Mouse (Mus musculus) Muller cell, postnatal 12 days (primary cell): ENCODE results near the gene Thyn1.

Experiments
- DNase-seq: peaks from one replicate; pipeline ENCODE4 v3.0.0-alpha.2; 2015; ENCODE audit errors: inconsistent ontology term

Gene Thyn1

DNA sequence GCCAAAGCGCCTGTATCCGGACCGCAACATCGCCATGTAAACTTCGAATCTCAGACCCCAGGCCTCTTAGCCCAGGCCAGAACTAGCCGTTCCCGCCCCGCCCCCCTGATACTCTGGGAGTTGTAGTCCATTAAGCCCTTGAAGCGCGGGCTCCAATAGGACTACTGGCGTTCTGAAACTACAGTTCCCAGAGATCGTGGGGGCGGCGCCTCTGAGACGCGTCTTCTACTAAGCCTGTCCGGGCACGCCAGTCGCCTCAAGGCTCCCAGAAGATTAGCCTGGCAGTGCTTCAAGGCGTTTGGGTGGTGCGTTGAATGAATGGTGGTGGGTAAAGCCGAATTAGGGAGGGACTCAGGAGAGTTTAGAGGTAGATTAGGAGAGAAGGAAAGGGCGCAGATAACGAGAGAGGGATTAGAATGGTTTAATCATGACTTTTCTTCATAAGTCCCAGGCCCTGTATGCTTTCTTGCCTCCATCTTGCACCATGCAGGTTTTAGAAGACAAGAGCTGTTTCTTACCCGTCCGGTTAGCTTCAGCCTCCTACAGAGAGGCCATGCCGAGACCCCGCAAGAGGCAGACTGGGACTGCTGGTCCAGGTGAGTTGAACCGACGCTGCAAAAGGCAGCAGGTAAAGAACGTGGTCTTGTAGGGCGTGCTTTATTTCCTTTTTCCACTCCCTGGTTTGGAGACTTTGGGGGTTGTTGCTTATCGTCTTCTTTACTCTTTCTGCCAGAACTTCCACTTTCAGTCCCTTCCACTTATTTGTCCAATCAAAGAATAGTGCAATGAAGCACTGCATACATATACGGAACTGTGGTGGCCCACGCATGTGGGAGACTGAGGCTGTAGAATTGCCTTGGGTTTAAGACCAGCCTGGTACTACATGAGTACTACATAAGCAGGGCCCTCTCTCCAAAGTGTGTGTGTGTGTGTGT is at the start of gene Thyn1, which contains the start of gene Acad8:
TSS of gene Thyn1 (plus strand) at position 250 of the 935 bp plus-strand sequence.
TSS of gene Acad8 (minus strand) at position 106 of the 935 bp plus-strand sequence.
- DNase-seq, result peak; percentile 99

DNA sequence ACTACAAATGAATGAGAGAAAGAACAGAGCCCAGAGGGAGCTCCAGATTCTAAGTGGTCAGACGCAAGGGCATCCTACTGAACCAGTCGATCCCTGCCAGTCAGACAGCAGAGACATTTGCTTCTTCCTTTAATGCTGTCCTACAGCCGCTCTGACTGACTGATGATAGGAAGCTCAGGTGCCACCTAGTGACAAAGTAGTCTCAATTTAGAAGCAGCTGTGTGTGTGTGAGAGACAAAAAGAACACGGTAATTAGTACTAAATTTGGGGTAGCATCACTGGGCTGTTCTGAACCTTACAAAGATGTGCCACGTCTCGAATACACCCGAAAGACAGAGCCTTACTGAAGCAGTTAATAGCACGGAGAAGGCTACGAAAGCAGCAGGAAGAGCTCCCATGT is 21.8 kb upstream of the Thyn1 start:
- DNase-seq, result no peak

DNA sequence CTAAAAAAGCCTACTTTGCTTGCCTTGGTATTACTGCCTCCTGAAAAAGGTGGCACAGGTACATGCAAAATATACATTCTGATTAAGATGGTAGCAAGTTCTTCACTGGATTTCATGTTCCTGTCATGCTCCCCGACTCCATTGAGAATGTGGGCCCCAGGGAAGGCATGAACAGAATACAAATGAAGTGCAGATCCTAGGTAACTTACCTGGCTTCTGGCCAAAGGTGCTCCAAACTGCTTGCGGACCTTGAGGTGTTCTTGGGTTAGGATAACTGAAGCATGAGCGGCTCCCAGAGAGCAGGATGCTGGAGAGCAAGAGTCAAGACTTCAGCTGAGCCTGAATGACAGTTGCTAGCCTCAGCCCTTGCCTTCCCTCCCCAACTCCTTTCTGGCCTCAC is 20.7 kb upstream of the Thyn1 start:
- no peak for DNase-seq

DNA sequence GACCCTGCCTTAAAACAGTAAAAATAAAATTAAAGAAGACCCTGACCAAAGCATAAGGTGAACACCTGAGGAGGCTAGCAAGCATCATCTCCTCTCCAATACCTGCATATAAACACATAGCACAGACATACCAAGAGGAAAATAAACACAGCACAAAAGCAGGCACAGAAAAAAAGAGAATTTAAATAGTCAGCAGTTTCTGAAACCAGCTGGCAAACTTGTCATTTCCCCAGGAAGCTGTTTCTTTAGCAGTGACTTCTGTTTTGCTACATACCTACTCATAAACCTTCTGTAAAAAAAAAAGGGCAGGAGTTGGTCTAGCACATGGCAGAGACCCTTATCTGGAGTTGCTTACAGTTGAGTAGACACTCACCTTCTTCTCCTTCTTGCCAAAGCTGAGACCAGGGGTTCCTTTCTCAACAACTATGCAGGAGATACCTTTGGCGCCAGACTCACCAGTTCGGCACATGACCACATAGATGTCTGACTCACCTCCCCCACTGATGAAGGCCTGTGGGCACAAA is 14.4 kb upstream of the Thyn1 start:
- no peak for DNase-seq

DNA sequence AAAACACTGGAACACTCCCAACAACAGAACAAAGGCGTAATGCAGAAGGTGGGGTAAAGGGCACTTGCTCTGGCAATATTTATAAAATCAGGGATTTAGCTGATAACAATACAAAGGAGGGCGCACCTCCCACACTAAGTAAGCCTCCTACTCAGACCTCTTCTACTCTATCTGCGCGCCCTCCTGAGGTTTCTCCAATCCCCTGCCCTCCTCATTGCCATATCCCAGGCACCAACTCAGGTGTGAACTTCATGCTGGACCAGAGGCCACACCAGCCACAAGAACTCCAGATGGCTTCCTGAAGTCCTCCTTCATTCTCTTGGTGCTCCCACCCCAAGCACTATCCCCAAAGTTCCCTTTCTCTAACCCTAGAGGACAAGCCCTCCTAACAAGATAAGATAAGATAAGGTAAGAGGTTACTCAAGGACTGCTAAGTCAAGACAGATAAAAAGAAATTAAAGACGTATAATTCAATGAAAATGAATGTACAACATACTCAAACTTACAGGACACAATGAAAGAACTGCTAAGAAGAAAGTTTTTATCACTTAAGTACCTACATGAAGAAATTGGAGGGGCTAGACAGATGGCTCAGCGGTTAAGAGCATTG is 13.7 kb upstream of the Thyn1 start:
- no peak for DNase-seq

DNA sequence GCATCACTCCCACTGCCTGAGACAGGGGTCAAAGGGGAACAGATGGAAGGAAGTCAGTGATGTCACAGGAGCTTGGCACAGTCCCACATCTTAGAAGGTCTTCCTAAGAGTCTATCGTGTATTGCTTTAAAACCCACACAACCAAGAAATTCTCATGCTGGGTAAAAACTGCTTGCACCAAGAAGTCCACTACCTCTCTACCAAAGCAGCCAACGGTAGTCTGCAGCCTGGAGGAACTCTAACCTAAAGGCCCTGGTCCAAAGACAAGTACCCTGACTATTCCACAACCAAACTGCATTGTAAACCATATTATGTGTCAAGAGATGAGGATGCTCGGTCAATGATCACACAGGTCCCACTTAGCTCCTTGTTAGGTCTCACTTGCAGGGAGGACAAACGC is 9.3 kb upstream of the Thyn1 start:
- DNase-seq, result no peak

DNA sequence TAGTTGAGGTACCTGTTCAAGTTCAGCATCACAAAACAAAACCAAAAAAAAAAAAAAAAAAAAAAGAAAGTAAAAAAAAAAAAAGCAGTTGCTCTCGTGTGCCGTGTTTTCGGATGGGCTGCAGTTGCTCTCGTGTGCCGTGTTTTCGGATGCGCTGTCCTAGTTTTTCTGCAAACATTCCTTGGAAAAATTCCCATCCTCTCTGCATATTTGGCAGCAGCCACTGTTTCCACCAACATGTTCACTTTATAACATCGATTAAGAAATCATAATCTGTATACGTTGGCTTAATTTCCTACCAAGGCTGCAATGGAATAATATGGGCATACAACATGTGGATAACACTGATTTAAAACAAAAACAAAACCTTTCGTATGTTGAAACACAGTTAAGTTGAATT is 6.4 kb upstream of the Thyn1 start:
- DNase-seq, result peak; percentile 56

DNA sequence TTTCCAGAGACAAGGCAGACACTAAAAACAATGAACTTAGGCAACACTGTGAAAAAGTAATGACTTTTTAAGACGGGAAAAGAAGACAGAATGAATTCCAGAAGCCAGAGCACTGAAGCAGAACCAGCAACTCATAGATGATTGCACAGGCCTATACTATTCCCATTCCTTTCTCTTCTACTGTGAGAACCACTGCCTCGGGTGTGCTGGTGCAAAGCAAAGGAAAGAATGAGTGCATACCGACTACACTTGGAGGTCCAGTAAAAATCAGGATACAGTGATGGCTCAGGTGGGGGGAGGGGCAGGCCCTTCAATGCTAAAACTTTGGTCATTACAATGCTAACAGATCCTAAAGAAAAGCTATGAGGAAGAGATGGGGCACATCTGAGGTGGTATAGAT is 5.6 kb upstream of the Thyn1 start:
- DNase-seq, result peak; percentile 32

DNA sequence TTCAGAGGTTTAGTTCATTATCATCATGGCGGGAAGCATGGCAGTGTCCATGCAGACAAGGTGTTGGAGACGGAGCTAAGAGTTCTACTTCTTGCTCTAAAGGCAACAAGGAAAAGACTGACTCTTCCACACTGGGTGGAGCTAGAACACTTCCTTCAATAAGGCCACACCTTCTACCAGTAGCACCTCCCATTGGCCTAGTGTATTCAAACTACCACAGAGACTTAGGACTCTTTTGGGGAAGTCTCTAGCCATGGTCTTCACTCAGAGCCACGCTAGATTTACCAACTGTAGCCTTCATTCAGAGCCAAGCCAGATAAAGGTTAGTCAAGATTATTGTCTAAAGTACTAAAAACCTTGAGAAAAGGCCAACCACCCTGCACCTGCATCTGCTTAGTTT is 2.4 kb upstream of the Thyn1 start:
- DNase-seq, result no peak

DNA sequence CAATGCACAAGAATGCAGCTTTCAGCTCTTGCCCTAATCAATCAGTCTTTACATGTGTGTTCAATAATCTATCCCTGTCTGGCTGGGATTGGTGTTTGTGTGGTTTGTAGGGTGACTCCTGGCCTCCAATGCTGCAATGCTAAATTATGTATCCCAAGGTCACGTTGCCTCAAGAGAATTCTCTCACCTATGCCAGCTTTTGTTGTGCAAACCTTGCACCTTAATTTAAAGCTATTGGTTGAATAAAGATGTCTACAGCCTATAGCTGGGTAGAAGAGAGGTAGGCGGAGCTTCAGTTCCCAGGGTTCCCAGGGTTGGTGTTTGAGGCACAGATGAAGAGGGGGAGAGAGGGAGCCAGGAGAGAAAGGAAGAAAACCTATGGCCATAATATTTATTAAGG is 2.0 kb upstream of the Thyn1 start:
- no peak for DNase-seq

DNA sequence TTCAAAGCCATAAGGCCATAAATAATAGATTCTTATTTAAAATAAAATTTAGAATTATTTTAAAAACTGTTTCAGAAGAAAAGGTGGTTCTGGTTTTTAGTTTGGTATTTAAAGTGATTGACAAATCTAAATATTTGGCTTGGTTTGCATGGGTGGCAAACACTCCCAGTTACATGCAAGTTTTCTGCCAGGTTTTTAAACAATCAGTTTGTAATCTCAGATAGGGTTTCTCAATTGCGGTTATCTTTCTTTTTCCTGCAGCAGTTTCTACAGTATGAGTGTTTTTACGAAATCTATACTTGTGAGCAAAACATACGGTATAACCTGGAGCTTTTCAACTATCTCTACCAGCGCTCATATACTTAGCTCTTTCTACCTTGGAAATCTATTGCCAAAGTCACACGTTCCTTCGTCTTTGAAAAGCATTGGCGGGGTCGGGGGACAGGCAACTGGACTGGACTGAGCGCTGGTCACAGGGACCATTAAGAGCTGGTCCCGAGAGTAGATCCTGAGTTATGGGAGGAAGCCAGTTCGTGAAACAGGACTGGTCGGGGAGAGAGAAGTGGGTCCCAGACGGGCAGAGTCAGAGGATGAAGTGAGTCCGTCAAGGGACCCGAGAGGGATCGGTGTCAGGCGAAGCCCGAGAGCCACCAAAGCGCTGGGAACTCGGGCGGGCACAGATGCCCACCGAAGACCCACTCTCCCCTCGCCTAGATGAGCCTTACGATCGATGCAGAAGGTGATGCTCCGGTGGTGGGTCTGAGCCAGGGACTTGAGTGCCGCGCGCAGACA is 645 bp upstream of the Thyn1 start:
- no peak for DNase-seq

DNA sequence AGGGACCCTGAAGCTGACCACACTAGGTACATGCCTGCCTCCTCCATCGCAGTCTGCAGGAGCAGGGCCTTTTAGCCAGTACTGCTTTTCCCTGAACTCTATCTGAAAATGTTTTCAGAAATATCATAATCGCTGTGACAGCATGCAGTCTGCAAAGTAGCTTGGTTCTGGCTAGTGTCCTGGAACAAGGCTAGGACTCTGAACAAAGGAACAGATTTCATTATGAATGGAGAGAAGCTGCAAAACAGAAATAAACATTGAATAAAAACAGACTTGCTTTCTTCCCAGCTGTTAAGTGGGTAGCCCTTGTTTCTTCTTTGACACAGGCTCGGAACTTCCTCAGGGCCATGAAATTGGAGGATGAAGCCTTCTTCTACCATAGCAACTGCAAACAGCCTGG is 5.7 kb downstream of the Thyn1 start:
- no peak for DNase-seq

DNA sequence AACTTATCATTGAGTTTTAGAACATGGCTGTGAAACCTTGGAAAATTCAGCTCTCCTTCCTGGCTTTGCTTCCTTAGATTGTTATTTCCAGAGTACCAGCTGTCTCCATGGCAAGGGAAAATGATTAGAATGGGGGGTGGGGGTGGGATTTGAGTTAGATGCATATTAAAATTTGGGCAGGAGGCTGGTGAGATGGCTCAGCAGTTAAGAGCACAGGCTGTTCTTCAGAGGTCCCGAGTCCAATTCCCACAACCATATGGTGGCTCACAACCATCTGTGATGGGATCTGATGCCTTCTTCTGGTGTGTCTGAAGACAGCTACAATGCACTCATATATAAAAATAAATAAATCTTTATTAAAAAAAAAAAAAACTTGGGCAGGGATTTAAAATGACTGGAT is 6.4 kb downstream of the Thyn1 start:
- DNase-seq, result no peak

DNA sequence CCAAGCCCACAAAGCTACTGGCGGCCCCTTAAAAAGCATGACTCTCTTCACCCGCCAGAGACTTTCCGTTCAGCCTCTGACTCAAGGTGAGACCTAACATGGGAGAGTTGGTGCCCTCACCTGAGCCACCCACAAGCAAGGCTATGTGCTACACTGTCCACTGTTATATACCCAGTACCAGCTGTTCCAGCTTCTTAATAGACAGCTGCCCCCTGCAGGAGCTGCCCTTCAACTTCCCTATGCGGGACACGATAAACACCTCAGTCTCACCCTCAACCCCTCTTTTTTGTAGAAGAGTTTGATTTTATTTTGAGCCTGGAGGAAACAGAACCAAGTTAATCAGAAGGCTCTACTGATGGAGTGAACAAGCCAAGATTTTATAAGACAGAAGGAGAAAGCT is 7.4 kb downstream of the Thyn1 start:
- no peak for DNase-seq

DNA sequence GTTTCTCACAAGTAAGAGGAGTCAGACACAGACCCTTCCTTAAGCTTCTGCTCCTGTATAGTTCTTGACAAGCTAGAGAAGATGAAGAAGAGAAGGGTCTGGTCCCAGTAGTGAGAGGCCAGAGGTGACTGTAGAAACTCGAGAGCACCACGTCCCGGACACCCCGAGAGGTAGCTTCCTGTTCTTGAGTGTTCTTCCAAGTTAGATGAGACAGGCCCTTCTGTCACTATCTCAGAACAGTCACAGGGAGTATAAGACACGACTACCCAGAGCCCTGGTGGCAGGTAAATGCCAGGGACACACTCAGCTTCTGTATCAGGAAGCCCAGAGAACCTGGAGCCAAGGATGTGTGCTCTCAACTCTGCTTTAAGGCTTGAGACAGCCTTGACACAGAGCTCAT is 9.7 kb downstream of the Thyn1 start:
- DNase-seq, result no peak

DNA sequence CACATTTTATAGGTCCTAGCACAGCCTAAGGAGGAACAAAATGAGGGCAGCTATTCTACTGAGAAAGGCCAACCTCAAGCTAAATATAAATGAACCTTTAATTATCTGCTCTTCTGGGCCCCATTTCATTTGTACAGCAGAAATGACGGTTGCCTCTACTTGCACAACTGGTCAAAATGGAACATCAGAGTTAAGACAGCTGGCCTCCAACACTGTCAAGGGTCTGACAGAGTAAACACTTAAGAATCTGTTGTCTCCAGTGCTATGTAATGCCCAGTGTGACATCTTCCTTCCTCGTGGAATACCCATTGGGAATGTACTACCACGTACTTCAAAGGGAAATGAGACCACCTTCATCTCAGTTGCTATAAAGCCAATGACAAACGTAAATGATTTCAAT is 12.1 kb downstream of the Thyn1 start:
- DNase-seq, result no peak

DNA sequence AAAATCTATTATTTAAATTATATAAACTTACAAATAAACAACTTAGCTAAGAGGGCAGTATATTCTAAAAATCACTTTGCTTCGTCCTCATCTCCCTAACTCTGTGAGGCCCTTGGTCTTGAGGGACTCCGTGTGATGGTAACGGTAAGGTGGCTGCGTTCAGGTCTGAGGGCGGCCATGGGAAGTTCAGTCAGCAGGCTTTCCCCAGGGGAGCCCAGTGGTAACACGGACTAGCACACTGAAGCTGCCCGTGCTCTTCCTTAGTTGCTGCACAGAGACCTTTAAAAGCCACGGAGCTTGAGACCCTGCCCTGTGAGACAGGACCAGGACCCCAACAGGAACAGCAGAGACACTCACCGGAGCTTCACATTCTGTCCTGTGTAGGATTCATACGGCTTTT is 19.5 kb downstream of the Thyn1 start:
- no peak for DNase-seq

DNA sequence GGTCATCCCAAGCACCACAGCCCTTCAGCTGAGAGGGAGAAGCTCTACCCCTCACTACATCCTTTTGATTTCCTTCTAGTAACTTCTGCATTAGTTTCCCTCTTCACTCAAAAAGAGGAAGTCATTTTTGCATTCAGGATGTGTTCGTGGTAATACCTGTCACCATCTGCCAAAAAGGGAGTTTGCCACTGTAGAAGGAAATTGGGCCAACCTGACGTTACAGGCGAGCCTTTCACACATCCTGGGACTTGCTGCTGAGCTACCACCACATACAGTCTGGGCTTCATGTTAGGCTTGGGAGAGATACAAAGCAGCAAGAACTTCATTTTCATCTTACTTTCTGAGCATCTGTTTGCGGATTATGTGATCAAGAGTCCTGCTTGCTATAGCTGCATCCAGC is 24.2 kb downstream of the Thyn1 start:
- DNase-seq, result no peak

DNA sequence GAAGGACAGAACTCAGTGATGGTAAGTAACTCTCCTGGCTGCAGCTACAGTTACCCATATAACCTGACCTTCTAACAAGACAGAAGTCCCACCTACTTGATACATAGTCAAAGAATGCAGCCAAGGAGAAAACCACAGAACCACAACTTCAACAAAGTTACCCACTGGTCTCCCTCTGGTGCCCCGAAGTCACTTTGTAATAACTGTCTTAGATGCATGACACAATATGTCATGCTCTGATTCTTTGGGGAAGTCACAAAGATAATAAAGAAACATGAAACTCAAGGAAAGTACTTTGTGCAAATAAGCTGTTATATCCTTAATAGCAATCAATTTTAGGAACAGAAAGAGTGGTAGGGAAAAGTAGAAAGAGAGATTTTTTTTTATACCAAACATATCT is 27.2 kb downstream of the Thyn1 start:
- no peak for DNase-seq

DNA sequence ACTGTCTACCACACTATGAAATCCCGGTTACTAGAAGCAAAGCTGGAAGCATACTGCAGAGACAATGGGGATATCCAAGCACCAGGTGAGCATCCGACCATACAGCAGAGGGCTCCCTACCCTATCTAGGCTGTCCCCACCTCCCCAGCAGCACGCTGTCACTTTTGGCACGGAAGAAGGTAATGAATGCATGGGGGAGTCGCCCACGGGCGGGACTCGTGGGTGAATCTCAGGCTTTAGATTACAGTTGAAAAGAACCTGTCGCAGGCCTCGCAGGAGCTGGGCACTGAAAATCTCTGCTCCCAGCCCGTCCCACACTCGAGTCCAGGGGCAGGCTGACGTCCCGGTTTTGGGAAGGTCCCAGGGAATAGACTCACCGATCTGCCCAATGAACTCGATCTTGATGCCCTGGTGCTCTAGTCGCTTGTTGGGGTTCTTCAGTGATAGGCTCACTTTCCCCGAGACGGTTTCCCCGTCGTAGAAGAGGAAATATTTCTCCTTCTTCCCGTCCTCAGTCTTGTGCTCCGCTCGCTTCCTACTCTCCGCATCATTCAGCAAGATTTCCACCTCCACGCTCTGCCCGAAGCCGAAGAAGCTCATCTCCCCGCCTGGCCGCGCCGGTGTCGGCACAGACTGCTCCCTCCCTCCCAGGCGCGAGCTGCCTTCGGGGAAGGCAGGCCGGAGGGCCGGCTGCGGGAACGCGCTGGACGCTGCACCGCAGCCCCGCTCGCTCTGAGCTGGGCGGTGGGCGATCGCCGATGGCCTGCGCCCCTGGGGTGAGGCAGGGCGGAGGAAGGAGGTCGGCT is 29.7 kb downstream of the Thyn1 start:
- peak; percentile 39 for DNase-seq
